Mouse (Mus musculus): ENCODE data around the gene Gucy2d. TPM values are rescaled to one million over a fixed set of nuclear protein-coding genes. Genes with fewer than 3 reads are reported as not detected.
A peak's percentile ranks its signal among the peaks of the same experiment; 100 is the strongest.

The Gucy2d gene
- total RNA-seq, 2 experiments from 2014 or later = not detected

DNA sequence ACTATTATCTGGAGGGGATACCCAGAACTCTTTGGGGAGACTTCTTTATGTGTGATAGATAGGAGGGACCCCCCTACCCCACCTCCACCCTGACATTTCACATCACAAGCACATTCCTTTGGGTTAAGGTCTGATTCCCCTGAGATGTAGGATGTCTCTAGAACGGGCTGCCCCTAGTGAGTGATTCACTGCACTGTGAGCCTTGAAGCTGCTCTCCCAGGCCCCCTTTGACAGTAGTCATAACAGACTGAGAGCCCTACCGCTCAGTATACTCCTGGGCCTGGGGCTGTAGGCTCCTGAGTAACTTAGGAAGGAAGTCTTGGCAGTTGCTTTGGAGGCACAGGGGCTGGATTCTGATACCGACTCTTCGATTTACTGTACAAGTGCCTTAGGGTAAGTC, 50.1 kb downstream of the Gucy2d start:
- DNase-seq = no peak

DNA sequence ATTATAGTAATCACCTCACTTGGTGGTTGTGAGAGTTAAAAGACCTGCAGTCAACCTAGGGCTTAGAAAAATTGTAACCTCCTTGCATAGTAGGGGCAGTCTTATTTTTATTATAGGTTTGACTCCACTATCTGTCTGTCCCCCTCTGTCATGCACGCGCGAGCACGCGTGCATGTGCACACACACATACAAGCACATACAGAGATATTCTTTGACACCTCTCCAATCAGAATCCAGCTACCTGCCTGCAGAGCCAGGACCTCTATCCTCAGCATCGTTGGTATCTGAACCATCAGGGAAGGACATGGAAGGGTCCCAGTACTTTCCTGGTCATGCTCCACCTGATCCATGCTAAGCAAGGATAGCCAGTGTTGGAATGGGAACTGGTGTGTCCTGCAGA, 50.7 kb downstream of the Gucy2d start:
- no peak for DNase-seq

DNA sequence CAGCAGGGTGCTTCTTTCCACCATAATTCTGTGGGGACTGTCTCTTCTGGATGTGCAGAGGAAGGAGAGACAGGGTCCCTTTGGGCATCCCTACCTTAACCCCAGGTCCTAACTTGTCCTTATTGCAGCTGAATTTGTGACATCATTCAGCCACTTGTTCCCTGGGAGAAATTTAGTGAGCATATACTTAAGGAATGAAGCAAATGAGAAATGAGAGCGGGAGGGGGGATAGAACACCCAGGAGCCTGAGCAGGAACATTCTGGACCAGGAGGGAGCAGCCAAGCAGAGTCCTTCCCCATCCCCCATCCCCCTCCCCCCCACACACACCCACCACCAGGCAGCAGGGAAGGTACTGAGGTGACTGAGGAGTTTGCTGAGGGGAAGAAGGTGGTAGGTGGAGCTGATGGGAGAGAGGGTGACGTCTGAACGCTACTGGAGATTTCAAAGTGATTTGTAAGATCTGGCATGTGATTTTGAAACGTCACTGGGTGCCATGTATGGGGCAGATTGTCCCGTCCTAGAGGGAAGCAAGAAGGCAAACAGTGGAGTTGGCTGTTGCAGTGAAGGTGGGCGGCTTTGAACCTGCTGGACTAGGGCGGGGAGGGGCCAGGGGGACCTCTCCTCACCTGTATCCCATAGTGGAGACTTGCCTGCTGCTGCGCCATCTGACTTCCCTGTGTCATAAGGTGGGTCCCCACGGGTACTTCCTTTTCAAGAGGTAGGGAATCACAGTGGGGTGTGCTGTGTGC, 51.4 kb downstream of the Gucy2d start:
- no peak for DNase-seq

DNA sequence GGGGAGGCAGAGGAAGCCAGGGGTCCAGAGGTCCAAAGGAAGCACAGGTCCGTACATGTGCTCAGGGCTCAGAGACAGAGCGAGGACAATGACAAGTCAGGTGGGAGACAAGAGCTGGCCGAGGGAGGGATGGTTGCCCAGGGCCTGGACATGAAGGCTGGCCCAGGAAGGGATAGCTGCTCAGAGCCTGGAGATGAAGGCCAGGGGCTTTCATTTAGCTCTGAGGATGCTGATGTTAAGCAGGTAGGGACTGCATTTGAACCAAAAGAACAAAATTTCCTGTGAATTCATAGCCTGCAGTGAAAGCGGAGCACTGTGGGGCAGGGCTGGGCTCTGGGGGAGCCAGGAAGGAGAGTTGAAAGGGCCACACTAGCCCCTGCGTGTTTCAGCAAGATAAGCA, 52.1 kb downstream of the Gucy2d start:
- no peak for DNase-seq

DNA sequence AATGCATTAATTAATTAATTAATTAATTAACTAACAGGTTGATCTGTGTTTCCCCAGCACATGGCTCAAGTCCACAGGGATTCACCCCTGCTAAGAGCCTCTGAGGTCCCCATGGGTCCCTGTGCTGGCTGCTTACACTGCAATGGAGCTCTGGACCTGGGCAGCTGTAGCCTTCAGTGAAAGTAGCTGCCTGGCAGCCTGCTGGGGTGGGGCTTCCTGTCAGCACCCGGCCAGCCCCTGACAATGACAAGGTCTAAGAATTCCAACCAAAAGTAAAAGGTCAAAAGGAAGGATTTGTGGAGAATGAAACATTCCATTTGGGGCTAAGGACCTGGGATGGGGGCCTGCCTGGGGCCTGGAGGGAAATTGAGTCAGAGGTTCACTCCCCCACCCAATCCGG, 53.1 kb downstream of the Gucy2d start:
- DNase-seq = peak; percentile 40 to 62

DNA sequence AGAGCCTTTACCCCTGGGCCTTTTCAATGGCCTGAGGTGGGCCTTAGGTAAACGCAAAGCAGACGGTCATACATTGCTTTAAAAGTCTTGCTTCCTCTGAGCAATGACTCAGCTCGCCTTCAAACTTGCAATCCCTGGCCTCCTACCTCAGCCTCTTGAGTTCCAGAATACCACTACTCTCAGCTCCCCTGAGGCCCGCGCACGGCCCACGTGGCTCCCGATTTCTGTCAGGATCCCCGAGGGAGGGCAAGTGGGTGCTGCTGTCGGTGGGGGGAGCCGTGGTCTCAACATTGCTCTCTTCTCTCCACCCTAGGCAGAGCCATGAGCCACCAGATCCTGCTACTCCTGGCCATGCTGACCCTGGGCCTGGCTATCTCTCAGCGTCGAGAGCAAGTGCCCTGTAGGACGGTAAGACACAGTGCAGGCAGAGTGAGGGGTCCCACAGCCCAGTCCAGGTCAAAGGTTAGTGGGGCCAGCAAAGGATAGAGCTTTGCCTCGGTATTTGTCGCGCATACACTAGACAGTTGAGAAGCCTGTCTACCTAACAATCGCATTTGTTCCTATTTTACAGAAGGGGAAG, 53.8 kb downstream of the Gucy2d start:
- no peak for DNase-seq

DNA sequence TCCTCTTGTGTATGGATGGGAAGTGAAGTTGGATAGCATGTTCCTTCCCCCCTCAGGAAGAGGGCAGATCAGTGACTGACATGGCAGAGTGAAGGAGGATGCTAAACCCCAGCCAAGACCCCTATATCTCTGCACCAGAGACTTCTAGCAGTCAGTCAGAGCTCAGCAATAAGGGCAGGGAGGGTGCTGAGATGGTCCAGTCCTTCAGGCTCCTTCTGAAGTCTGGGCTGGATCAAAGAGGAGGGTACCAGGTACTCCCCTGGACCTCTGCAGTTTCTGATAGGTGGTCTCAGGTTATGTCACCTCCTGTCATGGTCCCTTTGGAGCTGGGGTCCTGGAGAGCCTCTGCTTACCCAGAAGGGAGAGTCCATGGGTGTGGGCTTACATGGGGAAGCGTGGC, 55.4 kb downstream of the Gucy2d start:
- no peak for DNase-seq

DNA sequence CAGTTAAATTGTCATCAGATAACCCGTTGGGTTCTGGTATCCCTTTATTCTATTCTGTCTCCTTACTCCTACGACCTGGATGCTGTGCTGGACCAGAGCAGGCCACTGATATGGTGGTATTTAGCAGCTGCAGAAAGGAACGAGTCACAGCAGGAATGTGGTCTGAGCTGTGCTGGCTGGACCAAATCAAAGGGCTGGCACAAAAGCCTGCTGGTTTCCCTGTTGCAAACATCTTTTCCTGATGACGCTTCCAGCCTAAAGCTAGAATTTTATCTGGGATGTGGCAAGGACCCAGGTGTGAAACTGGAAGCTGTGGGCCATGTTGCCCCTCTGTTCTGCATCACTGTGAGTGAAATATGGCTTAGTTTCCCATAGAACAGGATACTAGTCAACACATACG, 57.2 kb downstream of the Gucy2d start:
- no peak for DNase-seq

DNA sequence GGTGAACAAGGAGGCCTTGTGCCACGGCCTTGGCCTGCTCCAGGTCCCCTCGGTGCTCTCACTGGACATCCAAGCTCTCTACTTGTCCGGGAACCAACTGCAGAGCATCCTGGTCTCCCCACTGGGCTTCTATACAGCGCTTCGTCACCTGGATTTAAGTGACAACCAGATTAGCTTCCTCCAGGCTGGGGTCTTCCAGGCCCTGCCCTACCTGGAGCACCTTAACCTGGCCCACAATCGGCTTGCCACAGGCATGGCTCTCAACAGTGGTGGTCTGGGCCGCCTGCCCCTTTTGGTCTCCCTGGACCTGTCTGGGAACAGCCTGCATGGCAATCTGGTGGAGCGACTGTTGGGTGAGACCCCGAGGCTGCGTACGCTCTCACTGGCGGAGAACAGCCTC, 57.9 kb downstream of the Gucy2d start:
- no peak for DNase-seq

DNA sequence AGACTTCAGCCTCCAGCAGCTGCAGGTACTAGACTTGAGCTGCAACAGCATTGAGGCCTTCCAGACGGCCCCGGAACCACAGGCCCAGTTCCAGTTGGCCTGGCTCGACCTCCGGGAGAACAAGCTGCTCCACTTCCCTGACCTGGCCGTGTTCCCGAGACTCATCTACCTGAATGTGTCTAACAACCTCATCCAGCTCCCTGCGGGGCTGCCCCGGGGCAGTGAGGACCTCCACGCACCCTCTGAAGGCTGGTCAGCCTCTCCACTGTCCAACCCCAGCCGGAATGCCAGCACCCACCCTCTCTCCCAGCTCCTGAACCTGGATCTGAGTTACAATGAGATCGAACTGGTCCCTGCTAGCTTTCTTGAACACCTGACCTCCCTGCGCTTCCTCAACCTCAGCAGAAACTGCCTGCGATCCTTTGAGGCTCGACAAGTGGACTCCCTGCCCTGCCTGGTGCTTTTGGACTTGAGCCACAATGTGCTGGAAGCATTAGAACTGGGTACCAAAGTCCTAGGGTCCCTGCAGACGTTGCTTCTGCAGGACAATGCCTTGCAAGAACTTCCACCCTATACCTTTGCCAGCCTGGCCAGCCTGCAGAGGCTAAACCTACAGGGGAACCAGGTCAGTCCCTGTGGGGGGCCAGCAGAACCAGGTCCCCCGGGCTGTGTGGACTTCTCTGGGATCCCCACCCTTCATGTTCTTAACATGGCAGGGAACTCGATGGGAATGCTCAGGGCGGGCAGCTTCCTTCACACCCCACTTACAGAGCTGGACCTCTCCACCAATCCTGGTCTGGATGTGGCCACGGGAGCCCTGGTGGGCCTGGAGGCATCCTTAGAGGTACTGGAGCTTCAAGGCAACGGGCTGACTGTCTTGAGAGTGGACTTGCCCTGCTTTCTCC, 58.7 kb downstream of the Gucy2d start:
- no peak for DNase-seq

DNA sequence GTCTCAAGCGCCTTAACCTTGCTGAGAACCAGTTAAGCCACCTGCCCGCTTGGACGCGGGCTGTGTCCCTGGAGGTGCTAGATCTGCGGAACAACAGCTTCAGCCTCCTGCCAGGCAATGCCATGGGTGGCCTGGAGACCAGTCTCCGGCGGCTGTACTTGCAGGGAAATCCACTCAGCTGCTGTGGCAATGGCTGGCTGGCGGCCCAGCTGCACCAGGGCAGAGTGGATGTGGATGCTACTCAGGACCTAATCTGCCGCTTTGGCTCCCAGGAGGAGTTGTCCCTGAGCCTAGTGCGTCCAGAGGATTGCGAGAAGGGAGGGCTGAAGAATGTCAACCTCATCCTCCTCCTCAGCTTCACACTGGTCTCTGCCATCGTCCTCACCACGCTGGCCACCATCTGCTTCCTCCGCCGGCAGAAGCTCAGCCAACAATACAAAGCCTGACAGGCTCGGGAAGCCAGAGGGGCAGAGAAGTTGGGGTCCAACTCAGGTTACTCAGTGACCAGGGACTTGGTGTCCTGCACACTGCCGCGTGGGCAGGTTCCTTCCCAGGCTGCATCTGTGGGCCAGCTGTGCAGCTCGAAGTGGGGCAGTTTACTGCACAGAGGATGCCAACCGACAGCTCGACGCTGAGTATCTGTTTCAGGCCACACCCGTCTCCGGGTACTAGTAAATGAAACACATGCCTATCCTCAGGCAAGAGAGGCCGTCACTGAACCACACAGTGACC, 59.5 kb downstream of the Gucy2d start:
- no peak for DNase-seq

DNA sequence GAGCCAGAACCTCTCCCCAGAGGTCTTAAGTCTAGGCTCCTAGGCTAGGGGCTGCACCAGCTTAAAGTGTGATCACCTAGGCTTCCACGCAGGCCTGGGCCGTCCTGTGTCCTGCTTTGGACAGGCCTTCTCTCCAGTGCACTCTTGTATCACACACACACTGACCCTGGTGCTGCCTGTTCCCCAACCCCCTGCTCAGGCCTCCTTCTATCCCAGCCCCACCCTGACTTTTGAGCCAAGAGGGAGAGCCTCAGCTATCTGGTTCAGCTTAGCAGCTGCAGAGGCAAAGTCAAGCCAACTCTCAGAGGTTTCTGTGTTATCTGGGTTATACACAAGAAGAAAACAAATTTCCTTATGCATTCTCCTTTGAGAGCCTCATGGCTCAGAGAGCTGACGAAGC, 60.3 kb downstream of the Gucy2d start:
- no peak for DNase-seq

DNA sequence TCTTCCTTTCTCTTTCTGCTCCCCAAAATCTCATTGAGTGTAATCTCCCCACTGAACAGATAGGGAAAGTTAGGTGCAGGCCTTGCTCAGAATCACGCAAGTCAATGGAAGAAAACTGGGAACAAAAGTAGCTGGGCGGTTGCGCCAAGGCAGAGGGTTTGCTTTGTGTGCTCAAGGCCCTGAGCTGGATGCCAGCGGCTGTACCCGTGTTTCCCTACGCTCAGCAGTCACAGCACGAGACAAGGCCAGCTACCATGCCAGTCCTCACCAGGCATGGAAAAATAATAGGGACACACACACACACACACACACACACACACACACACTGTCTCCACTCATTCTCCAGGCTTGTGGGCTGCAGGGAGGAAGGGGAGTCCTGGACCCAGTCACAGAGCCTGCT, 60.9 kb downstream of the Gucy2d start:
- DNase-seq = no peak

DNA sequence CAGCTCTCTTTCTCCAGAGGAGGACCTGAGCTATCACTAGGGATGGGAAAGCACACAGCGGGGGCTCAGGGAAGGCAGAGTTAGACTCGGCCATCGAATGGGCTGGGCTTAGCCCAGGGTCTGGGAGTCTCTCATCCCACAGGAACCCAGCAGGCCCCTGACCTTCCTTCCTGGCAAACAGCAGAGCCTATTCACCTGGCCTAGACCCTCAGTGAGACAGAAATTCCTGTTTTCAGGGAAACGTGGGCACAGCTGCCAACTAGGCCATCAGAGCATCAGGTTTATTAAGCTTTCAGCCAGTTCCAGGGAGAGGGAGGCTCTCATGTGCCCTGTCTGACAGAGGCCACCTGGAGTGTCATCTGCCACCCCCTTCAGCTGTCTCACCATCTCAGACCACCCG, 62.7 kb downstream of the Gucy2d start:
- no peak for DNase-seq

DNA sequence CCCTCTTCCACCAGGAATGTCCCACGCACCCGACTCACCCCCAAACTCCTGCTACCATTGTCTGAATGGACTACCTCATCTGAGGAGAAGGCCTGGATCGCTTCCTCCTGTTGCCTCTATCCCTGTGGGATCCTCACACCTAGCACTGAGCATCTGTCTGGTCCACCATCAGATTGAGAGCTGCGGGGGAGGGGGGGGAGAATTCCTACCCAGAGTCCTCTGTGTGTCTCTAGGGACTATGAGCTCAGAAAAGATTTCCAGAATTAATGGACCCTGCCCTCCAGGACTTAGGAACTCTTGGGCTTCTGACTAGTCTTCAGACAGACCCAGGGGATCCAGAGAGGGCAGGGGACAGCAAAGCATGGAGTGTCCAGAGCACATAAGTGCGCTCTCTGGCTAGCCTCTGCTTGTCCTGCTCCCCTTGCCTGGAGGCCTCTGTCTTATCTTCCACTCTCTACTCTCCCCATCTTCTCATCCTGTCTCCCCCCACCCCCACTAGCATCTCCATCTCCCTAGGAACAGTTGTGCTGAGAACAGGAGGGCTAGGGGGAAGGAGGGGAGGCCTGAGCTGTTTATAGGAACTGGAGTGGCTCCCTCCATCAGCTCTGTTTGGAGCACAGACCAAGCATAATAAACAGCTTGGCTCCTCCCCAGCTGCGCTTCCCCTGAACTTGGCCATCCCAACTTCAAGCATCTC, 63.9 kb downstream of the Gucy2d start:
- no peak for DNase-seq

DNA sequence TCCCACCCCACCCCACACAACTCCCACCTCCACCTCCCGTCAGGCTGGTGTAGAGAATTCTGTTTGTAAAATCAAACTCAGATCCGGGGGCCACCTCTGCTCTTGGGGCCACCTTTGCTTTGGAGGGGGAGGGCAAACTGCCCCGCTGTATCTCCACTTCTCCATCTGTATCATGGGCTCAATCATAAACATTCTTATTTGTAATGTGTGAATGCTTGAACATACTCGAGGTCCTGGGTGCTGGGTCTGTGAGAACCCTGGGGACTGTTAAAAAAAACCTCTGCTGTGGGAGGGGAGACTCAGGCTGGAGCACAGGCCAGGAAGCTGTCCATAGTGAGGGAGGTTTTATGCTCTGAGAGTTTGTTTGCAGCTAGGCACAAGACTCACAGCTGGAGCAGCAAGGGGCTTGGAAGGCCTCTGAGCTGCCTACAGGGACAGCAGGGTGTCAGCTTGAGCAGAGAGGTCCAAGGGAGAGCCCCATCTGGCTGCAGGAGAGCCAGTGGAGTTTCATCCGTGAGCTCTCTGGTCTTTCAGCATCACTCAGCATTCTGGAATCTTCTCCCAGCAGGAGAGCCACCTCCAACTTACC, 64.6 kb downstream of the Gucy2d start:
- DNase-seq = no peak

DNA sequence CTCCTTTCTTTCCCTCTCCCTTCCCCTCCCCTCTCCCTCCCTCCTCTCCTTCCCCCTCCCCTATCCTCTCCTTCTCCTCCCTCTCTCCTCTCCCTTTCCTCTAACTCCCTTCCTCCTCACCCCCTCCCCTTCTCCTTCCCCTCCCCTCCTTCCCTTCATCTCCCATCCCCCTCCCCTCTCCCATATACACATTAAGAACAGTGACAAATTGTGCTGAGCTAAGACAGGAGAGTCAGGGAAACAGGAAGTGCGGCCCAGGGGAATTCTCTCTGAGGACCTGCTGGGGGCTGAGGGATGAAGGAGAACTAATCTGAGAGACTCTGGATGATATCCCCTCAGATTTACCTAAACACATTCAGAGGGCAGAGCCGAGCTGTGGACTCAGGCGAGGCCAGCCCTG, 65.4 kb downstream of the Gucy2d start:
- DNase-seq = no peak

DNA sequence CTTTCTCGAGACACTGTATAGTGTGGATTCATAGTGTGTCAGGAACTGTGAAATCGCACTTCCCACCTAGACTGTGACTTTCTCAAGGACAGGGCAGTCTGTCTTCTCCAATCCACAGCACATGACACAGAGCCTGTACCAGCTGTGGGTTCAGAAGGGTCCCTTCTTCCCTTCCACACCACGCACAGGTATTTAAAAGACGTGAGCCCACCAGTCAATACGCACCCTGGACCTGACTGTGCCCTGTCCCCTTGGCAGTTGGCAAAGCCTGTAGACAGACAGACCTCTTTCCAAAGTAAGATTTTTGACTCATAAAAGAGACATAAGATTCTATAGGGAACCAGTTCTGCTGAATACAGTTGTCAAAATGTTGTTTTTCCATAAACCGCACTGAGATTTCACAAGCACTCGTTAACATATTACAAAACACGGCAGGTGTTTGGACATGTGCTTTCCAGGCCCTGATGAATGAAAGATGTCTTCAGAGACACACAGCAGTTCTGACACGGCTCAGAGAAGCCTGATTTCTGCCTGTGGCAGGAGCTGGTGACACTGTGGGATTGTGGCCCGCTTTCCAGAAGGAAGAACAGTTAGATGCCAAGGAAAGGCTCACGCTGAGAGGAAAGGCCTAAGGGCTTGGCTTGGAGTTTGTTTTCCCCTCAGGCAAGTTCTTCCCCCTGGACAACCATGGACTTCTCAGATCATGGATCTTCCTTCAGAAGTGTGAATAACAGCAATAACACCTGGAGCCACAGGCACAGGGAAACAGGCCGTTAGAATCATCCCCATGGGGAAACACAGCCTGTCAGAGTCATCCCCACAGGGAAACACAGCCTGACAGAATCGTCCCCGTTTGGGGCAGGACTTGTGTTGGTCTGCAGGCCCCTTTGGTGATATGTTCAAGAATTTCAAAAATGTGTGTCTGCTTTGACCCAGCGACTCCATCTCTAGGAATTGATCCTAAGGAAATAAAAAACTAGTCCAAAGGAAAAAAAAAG, 71.0 kb downstream of the Gucy2d start:
- DNase-seq = no peak

DNA sequence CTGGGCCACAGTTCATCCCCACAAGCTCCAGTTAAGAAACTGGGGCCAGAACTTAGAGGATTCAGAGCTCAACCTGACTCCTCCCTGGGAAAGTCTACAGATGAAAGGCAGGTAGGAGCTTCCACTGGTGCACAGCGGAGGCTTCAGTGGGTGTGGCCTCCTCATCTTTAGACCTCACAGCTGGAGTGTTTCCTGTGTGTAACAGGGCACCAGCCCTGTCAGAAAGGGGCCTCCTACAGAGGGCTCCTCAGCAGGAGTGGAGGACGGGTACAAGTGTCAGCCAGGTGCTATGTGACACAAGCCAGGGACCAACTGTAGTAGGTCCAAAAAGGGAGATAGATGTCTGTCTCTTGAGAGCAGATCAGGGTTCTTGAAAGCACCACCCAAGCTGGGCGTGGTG, 73.0 kb downstream of the Gucy2d start:
- DNase-seq = no peak

DNA sequence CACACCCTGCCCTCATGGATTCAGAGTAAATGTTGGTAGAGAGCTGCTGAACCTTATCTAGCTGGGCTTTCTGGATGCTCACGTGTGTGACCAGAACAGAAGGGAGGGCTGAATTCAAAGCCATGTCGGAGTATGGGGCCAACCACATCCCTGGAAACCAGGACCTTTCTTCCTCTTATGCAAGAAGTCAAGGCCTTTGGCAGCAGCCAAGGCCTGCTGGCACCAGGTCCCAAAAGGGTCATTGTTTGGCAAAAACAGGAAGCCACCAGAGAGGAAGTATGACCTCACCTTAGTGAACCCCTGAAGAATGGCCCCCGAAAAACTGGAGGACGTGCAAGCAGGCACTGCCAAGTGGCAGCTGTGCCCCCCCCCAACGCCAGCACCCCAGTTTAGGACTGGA, 82.4 kb downstream of the Gucy2d start:
- DNase-seq = peak; percentile 72 to 81

All from adrenal gland, postnatal 36 days (tissue).